Mouse (Mus musculus) neutrophil, adult 59 days (primary cell): Measurements from ENCODE around the gene Arl5b. TPM values are rescaled to one million over a fixed set of nuclear protein-coding genes. Genes with fewer than 3 reads are reported as not detected.

ENCODE experiments used
- total RNA-seq, 2 experiments: library from RNA; stranded (reverse); gene quantifications; 1 replicate in 1 of 2; 2 replicates in 1 of 2; pipeline ENCODE4 v1.2.4; 2023

The Arl5b gene
- 10 to 100 TPM; 48.4 to 50.4 TPM for total RNA-seq

DNA sequence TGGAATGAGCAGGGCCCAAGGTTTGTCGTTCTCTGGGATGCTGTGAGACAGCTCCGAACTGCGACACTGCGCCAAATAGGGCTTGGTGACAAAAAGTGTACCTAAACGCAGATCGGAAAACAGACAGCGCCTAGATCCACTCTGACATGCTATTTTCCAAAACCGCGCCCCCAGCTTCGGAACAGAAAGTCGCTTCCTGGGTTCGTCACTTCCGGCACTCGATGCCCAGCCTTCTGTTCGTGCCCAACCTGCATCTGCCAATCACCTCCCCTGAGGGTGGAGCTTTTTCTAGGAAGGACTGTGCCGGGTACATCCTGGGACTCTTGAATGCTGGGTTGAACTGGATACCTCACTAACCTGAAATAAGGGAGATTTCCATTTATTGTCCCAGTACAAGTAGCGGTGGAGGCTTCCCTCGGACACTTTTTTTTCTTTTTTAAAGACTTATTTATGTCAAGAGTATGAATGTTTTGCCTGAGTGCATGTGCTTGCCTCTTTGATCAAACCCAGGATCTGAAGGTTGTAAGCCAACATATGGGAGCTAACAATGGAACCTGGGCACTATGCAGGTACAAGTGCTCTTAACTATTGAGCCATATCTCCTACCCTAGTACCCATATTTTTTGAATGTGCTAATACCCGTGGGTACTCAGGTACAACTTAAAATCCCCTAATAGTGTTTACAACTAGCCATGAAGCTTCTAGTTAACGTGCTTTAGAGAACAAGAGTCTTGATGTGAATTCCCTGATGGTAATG, at the start of gene Arl5b:
Arl5b (plus strand) TSS at position 279 of the 757 bp plus-strand sequence.

DNA sequence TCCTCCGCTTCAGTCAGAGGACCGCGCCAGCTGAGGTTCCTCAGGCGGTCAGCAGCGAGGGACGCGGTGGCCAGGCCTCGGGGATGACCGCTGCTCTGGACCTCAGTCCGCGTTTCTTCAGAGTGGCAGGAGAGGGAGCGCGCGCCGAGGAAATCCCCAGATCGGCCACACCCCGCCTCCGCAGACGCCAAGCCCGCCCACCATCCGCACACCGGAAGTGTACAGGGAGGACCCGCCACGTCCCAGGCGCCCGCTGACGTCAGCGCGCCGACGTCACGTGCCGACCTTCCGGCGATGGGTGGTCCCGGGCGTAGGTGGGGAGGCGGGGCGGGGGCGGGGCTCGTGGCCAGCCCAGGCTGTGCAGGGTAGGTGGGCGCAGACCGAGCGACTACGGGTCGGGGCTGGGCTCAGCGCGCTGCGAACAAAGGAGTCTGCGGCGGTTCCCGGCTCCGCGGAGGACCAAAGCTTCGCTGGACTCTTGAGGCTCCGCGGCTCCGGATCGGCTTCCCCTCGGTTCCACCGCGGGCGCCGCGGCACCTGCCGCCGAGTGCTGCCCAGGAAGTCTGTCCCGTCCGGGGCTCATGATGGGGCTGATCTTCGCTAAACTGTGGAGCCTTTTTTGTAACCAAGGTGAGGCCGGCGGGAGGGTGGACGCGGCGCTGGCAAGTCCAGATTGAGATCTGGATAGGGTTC, 5.9 kb downstream of the Arl5b start, which contains the start of gene Nsun6:
Nsun6 (minus strand) TSS at position 125 of the 693 bp plus-strand sequence.

Other genes with a start within 250 kb of the Arl5b start
- gene Nsun6, start 5.7 kb downstream of the Arl5b start, total RNA-seq = 10 to 100 TPM in 1 of 2 experiments, 1 to 10 TPM in 1; 10.0 to 10.4 TPM